Mouse (Mus musculus) E14TG2a.4 (cell line): ENCODE data around the gene Zfp853.

Source experiments
- CTCF ChIP-seq: conservative IDR thresholded peaks from 2 replicates; pipeline ENCODE4 v1.5.1; 2014; ENCODE audit warnings: low read length
- NANOG ChIP-seq: IDR thresholded peaks from 2 replicates; pipeline ENCODE4 v1.6.1; 2014; ENCODE audit warnings: borderline replicate concordance, low read length, mixed read lengths
- POU5F1 ChIP-seq: IDR thresholded peaks from 2 replicates; pipeline ENCODE4 v1.6.1; 2014; ENCODE audit warnings: low read length, borderline replicate concordance

GRCm38 (mm10) chr5:143254487-143255130 is 38.8 kb downstream of the Zfp853 start:
- no peak for TF ChIP-seq CTCF
- TF ChIP-seq POU5F1 = no peak
- TF ChIP-seq NANOG = no peak
